Mouse (Mus musculus) frontal cortex, adult 2 months (tissue): ENCODE measurements at regions not wholly inside any gene's neighbourhood (a gene's known extent, or its start where the extent isn't known, plus 50 kb on each side); places are given as distances from the start of the nearest gene placed in this dataset.
A peak's percentile ranks its signal among the peaks of the same experiment; 100 is the strongest.
"Not testable (repeated sequence)": the region's sequence is repeated elsewhere in the genome, so short reads cannot be mapped to it uniquely, and the experiment has no call there.

Experiments
- DNase-seq, 2 experiments: peaks; one replicate each; pipeline ENCODE4 v3.0.0; 2022; ENCODE audit warnings: low spot score in 1 of 2; ENCODE audit errors: extremely low spot score in 1 of 2

DNA sequence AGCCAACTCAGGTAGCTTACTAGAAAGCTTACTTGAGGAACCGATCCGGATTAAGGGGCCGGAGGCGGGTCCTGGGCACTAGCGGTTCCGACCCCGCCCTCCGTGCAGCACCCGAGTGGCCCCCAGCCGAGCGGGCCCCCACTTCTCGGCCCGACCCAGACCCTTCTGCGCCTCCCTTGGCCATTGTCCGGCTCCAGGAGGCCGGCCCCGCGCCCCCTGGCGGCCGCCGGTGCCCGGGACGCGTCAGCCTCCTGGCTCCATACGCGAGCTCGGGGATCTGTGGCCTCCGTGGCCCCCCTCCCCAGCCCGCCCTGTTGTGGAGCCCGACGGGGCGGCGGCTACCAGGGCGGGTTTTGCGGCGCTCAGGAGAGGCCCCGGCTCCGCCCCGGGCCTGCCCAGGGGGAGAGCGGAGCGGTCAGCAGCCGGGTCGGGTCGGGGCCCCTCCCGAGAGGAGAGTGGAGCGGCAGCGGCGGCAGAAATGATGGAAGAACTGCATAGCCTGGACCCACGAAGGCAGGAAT, 94.3 kb upstream of the Zfp986 start:
- peak in 1 of 2 experiments; percentile 2 for DNase-seq

DNA sequence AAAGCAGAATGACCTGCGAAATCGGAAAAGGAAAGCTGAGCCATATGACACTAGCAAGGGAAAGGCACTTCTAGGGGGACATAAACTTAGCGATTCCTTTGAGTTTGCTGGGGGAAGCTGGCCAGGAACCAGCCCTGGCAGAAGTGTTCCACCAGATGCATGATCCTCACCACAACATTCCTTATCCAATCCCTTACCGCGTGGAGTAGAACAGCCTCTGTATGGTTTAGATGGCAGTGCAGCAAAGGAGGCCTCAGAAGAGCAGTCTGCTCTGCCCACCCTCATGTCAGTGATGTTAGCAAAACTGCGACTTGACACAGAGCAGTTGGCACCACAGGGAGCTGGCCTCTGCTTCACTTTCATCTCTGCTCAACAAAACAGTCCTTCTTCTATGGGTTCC, 93.7 kb upstream of the Zfp986 start:
- DNase-seq = not testable (repeated sequence)

DNA sequence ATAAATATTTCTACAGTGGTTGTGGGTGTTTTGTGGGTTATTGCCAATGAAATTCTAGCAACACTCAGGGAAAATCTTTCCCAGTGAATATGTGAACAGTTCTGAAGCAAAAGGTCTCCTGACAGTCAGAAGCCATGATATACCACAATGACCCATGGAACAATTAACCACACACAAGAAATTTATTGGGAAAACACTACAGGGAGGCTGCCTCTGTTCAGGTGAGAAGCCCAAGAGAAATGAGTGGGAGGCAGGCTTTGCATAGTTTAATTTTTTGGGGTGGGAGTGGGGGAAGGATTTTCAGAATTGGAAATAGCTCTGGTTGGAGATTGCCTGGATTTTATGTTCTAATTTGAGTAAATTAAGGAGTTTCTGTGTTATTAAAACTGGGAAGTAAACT, 92.1 kb upstream of the Zfp986 start:
- DNase-seq = not testable (repeated sequence)

GRCm38 (mm10) chr4:145781281-145781896, 87.2 kb upstream of the Zfp986 start:
- DNase-seq = not testable (repeated sequence)

DNA sequence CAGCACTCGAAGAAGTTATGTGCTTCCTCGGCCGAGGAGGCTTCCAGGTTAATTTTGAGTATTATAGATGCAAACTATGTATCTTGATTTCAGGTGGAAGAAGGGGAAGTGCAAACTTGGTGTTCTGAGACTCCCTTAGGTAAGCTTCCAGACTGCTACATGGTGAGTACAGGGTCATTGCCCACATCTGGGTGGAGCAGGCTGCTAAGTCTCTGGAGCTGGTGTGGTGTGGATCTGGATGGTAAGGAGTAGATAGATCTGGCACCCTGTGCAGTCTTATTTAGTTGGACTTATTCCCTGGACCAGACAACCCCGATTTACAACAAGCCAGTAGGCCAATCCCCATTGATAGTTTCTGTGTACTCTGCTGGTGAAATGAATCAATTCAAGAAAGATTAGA, 53.9 kb upstream of the Zfp986 start:
- not testable (repeated sequence) for DNase-seq
